Mouse (Mus musculus): ENCODE measurements around the gene Gm20388.

DNA sequence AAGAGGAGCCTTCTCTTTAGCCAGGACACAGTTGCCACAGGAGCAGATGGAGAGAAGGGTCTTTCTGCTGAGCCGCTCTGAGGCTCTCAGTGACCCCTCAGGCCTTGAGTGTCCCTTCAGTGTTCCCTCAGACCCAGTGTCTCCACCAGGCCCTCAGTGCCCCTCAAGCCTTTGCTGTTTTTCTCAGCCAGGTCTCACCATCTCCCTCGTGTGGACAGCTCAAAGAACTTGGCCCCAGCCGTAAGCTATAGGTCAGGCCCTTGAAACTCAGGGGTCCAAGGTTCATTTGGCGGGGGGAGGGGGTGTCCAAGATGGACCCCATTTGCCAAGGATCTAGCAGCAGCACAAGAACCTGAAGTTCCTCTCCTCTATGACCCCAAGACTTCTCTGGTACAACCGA is 2714.0 kb downstream of the Gm20388 start:
- TF ChIP-seq CTCF (IDR thresholded peaks at IDR 0.05; ENCODE audit: low read depth) (peak; percentile 43), EP300 (IDR thresholded peaks at IDR 0.05; ENCODE audit: low read depth) (no peak)

Data from liver, embryonic 14.5 days (tissue).